Mouse (Mus musculus) heart, adult 2 months (tissue): Measurements from ENCODE around the gene Sh2d5.

Experiments
- EP300 ChIP-seq: fragments of 200-500 bp; IDR thresholded peaks from 2 replicates; pipeline ENCODE4 v1.6.1; 2011; ENCODE audit warnings: low read depth, low read length, control low read depth; ENCODE audit not compliant: insufficient read depth
- POLR2A ChIP-seq: fragments of 200-500 bp; IDR thresholded peaks from 2 replicates; pipeline ENCODE4 v1.6.1; 2011; ENCODE audit warnings: mild to moderate bottlenecking, low read depth, low read length, control low read depth; ENCODE audit not compliant: insufficient read depth

DNA sequence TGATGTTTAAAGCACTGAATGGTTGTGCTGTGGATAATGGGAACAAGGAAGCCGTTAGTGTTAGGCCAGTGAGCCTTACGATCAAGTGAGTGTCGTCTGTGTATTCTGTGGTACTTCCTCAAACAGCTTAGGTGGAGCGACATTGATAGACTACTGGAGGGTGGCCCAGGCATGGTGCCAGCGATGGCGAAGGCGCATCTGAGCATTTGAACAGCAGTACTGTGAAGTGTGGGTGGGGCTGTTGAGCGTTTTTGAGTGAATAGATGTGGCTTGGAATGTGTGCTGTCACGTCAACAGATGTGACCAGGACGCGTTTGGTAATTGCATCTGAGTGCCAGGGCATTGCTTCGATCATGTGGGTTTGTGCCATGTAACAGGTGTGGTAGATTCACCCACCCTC, 57.5 kb downstream of the Sh2d5 start:
- TF ChIP-seq POLR2A (no peak), EP300 (no peak)
